Mouse (Mus musculus): ENCODE measurements around the gene Ulk4. TPM values are rescaled to one million over a fixed set of nuclear protein-coding genes. Genes with fewer than 3 reads are reported as not detected.

Ulk4 gene
- polyA plus RNA-seq, 2 experiments from 2014 or later, result 0.25 to 2.8 TPM

DNA sequence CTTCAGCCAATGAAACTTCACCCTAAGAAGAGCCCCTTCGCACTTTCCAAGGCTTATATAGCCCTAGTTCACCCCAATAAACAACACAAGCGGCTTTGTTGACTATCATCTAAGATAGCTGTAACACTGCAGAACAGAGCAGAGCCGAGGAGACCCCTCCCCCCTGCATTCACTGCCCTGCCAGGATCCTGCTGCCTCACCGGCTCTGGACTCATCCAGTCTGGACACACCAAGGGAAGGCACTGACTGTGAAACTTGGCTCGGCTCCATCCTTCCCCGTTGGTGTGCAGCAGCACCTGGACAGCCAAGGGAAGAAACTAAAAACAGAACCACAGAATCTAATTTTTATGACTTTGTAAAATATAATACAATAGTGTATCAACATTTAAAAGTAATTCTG is 91.2 kb downstream of the Ulk4 start:
- no peak for ATAC-seq

GRCm38 (mm10) chr9:121176350-121176749 is 100.6 kb downstream of the Ulk4 start:
- ATAC-seq, result no peak

DNA sequence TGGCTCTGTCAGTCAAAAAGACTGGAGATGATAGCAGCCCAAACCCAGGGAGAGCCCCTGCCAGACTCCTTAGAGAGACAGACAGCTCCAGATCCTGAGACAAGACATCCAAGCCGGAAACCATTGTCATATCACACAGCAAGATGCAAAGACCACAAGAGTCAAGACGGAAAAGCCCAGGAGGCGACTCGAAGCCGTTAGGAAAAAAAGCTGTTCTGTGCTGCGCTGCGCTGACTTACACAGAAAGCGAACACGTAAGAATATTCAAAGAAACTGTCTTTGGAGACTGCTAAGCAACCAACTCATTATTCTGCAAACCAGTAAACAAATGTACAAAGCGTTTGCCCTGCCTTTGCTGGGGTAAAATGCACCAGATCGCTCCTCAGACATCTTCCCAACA is 101.8 kb downstream of the Ulk4 start:
- ATAC-seq, result no peak

DNA sequence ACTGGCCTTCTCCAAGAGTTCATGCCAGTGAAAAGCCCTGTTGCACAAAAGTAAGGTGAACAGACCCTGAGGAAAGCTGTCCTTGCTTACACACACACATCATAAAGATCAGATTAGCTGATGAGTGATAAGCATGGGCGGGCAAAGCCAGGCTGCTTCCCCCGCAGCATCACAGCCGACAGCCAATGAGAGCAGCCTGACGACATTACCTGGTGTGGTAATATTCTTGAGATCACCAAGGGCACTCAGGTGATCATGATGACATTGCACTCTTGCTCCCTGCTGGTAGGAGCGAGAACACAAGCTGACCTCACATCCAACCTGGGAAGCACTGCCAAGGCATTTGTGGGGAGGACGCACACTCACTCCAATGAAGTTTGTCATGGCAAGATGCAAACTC is 104.9 kb downstream of the Ulk4 start:
- no peak for ATAC-seq

GRCm38 (mm10) chr9:121171609-121172008 is 105.4 kb downstream of the Ulk4 start:
- no peak for ATAC-seq

- ATAC-seq, result no peak
Measured at GRCm38 (mm10) chr9:121164607-121165006, 112.4 kb downstream of the Ulk4 start.

DNA sequence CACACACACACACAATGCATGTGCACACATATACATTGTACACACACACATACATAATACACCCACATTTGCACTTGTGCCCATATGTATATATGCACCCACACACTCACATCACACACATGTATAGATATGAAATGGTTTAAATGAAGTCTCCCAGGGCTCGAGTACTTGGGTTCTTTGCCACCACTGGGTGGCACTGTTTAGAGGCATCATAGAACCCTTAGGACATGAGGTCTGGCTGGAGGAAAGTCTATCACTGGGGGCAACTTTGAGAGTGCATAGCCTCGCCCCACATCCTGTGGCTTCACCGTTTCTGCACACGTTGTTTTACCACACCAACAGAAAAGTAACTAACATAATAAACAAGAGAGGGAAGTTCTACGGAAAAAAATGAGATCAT is 114.2 kb downstream of the Ulk4 start:
- ATAC-seq, result no peak

DNA sequence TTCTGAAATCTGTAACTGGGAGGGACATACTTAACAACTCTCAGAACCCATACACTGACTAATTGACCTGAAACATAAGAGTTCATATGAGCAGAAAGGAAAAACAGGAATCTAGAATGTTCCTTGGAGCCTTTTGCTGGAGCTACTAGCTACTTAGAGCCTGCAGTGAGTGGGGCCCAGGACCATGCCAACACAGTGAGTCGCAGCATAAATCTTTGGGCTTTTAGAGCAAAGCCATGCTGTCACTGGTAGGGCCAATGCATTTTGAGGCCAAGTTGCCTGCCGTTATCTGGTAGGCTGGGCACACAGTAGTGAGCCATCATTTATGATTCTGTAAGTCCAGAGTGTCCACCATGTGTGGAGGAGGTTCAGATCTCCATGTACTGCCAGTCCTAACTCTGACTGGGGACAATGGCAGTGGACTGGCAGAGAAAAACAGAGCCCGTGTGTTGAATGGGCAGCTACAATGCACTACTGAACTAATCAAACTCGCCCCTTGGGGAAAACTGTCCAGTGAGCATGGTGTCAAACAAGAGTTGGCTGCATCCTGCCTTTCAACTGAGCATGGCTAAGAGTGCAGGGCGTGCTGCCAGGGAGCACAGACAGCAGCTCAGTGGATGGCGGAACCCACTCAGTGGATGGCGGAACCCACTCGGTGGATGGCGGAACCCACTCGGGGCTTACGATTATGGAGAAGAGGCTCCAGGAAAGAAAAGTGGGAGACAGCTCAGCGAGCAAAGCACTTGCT is 115.0 kb downstream of the Ulk4 start:
- no peak for ATAC-seq

DNA sequence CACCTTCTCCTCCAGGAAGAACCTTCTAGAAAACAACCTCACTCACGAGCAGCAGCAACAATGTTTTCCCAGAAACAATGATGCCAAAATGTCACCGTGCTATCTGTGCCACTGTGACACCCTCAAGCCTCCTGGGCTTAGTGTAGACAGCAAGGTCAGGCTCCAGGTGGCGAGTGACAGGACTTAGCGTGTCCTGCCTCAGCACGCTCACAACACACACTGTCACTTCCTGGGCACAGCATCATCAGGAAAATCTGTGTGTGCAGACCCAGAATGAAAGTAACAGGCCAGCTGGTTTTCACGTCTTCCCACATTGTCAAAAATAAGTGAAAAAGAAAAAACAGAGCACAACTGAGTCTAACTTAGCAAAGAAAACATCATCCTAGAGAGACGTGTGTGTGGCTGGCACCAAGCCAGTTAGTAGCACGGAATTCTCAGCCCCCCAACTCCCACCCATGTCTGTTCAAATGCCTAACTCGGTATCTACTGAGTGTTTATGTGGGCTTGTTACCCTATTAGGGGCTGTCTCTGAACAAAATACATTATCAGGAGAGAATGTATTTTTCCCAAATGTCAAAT is 120.7 kb downstream of the Ulk4 start:
- no peak for ATAC-seq

- ATAC-seq, result no peak
Measured at GRCm38 (mm10) chr9:121153276-121153675, 123.7 kb downstream of the Ulk4 start.

DNA sequence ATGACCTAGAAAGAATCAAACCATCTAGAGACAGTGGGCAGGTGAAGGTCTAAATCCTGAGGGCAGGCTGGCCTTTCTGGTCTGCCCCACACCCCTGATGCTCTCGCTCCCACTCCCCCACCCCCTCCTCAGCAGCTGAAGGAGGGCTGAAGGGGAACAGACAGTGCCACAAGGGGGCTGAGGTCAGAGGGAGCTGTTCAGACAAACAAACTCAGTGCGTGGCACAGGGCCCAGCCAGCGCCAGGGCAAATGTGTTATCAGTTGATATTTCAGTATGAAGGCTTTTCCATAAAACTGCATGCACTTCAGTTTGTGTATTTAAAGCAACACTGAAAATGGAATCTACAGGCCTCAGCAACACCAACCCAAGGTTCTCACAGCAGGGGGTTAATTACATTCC is 128.4 kb downstream of the Ulk4 start:
- ATAC-seq, result no peak

DNA sequence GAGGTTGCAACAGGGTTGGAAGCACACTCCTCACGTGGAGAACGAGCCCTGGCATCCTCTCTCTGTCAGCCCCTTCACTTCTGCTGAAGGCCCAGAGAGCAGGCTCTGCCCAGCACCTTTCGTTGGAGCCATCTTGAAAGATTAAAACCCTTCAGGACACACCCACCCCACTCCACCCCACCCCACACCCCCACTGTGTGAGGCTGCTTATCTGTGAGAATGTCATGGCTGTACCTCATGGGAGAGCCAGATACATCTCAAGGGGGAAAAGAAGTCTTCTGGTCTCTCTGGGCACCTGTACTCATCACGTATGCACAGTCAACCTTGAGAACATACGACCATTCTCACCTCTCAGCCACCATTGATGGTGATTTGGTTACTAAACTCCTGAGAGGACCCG is 133.8 kb downstream of the Ulk4 start:
- no peak for ATAC-seq

DNA sequence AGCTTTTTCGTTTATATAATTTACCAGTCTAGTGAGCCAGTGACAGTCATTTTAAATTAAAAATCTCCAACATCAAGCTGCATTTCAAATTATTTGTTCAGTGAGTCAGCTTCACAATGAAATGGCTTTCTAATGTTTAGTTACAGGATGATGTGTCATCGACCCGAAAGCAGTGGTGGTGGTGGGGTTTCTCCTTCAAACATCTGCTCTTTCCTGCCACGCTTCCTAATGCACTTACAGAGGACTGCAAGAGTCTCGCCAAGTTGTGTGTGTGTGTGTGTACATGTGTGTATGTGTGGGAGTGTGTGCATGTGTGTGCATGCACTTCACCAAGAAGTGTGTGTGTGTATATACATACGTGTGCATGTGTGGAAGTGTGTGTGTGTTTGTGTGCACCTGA is 144.4 kb downstream of the Ulk4 start:
- no peak for ATAC-seq

DNA sequence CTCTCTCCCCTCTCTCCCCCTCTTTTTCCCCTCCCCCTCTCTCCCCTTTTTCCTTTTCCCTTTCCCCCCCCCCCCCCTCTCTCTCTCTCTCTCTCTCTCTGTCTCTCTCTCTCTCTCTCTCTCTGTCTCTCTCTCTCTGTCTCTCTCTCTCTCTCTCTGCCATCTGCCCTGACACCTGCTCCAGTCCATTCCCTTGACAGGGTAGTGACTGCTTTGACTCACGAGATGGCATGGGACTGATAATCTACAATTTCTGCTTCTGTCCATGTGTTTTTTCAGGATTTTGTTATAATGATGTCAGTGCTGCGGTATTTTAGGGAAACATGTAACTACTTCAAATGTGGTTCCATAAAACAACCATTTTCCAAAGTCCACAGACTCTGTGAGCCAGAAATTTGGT is 147.5 kb downstream of the Ulk4 start:
- no peak for ATAC-seq

GRCm38 (mm10) chr9:121128934-121129333 is 148.1 kb downstream of the Ulk4 start:
- no peak for ATAC-seq

GRCm38 (mm10) chr9:121127025-121127424 is 150.0 kb downstream of the Ulk4 start:
- no peak for ATAC-seq

DNA sequence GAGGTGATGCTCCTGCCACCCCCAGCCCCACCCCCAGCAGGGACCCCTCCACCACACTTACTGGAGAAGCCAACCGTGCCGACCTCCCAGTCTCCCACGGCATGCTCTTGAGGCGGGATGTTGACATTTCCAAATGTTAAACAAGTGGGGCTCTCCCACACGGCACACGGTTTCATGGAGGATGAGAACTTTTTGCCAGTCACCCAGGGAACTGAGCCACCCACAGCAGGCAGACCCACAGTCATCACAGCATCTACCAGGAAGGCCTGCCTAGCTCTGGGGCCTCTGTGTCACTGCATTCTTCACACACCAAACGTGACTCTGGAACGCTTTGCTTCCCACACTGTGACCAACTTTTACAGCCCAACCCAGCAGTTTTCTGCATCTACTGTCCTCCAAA is 152.3 kb downstream of the Ulk4 start:
- ATAC-seq, result no peak

DNA sequence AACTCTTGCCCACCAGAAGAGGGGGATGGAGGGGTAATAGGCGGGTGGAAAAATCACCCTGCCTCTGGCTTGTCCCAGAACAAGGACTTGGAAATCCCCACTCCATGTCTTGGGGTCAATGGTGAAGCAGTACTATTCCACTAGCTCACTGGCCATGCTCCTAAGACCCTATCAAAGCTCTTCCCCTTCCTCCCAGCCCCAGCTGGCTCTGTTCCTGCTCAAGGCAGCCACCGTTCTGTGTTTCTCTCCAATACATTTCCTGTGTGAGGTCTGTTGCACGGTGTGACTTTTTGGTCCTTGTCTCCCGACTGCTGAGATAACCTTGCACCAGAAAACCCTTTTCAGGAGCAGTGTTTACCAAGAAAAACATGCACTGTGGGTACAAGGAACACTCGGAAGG is 155.0 kb downstream of the Ulk4 start:
- no peak for ATAC-seq

GRCm38 (mm10) chr9:121117936-121118335 is 159.1 kb downstream of the Ulk4 start:
- no peak for ATAC-seq

DNA sequence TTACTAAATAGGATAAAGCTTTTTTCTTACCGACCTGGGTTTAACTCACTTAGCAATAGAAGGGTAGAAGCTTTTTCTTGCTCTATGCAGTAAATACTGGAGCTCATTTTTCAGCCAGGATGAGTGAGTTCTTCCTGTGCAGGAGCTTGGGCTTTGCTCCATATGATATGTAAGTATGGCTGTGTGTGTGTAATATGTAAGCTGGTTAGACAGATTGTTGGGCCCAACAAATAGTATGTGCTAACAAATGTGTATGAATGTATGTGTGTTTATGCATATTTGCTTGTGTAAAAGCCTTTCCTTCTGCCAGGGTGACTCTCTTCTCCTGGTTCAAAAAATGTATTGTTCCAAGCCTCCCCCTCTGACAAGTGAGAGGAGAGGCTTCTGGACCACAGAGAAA is 164.9 kb downstream of the Ulk4 start:
- no peak for ATAC-seq

DNA sequence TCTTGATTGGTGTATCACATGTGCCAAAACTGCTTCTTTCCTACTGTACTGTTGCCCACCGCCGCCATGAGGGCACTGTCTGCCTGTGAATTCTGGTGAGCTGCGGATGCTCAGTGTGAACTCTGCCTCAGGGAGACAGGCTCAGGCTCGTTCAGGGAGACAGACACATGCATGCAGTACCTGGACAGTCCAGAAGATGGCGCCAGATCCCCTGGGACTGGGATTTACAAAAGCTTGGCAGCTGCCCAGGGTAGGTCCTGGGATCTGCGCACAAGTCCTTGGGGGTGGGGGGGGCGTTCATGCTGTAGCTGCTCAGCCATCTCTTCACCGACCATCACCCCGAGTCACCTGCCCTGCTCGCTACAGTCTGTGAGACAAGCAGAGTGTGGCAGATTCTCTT is 168.9 kb downstream of the Ulk4 start:
- no peak for ATAC-seq

DNA sequence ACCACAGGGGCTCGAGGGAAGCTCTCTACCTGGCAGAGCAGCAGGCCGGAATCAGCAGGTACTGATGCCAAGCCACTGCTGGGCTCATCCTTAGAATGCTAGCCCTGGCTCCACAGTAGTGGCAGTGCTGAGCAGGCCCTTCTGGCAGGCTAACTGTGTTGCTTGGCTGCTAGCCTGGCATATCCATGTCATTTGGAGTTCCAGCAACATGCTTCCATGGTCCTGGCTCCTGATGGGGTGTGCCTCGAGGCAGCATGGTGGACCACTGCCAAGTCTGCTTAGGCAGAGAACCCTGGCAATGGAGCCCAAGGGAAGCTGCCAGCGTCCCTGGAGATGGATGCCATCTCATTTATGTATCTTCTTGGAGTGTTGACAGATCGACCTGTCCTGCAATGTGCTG is 169.4 kb downstream of the Ulk4 start:
- no peak for ATAC-seq

- ATAC-seq, result no peak
Measured at GRCm38 (mm10) chr9:121107101-121107500, 169.9 kb downstream of the Ulk4 start.

DNA sequence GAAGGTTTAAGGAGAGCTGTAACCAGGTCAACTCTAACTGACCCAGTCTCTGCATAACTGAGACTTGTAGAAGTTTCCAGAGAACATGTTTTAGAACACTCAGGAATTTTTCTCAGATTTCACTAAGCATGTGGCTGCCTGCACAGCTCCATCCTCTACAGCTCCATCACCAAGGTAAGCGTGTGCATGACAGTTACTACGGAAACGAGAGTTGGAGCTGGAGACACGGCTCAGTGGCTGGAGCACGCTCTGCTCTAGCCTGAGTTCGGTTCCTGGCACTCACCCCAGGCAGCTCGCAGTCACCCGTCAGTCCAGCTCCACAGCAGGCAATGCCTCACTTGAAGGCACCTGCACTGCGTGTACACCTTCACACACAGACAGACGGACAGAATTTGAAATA is 175.5 kb downstream of the Ulk4 start:
- no peak for ATAC-seq

GRCm38 (mm10) chr9:121099453-121099852 is 177.5 kb downstream of the Ulk4 start:
- ATAC-seq, result no peak
